Comparison of ENCODE assay signal across 22 mouse cellular contexts in genomic region chr5:136452681-136453080, GRCm38 (mm10).
"Had no signal": no experiment of that assay in that cellular context is flagged by ENCODE, and none has a peak within 500 bp of the region (broad histone marks: within the 10 kb centered on the region; RNA-seq: fewer than 3 reads in every experiment).

No protein-coding gene starts in this region.

- H3K27ac ChIP-seq: gastrocnemius, adult 2 months; heart, embryonic 10.5 days; hindbrain, embryonic 10.5 days; hindbrain, embryonic 12.5 days; hindbrain, embryonic 14.5 days; intestine, embryonic 15.5 days; layer of hippocampus, adult 2 months; limb, embryonic 10.5 days; limb, embryonic 12.5 days; liver, embryonic 13.5 days had no signal

- H3K4me3 ChIP-seq: gastrocnemius, adult 2 months; heart, embryonic 10.5 days; heart, embryonic 12.5 days; hindbrain, embryonic 10.5 days; hindbrain, embryonic 12.5 days; intestine, embryonic 15.5 days; layer of hippocampus, adult 2 months; limb, embryonic 10.5 days; limb, embryonic 12.5 days; liver, embryonic 13.5 days had no signal

- DNase-seq: gastrocnemius, adult 2 months; gastrocnemius, postnatal 10 days; gastrocnemius, postnatal 25 days; heart, adult 18-20 months; heart, postnatal 10 days; heart, postnatal 4 days; kidney, adult 18-20 months; kidney, adult 8-10 months; kidney, postnatal 10 days; kidney, postnatal 25 days; kidney, postnatal 4 days; liver; liver, embryonic 13.5 days had no signal

- H3K36me3 ChIP-seq: heart, embryonic 10.5 days; hindbrain, embryonic 12.5 days; intestine, embryonic 15.5 days; liver, embryonic 13.5 days had no signal
